Mouse (Mus musculus): Measurements from ENCODE around the gene Tlr5. TPM values are rescaled to one million over a fixed set of nuclear protein-coding genes. Genes with fewer than 3 reads are reported as not detected.

The Tlr5 gene
- polyA plus RNA-seq, 1 experiment: 1.5 TPM

DNA sequence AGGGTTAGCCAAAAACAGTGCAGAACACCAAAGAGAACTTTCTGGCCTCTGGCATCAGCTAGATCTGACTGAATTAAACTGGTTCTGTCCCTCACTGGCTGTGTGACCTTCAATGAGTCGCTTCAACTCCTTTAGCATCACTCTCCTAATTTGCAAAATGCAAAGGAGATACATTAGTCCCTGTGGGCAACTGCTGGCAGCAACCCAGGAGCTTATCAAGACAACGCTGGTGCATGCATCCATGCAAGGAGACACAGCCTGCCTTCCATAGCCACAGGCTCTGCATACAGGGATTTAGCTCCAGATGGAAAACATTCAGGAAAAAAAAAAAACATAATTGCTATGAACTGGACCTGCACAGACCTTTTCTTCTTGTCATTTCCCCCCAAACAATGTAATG is 42.0 kb upstream of the Tlr5 start:
- Histone ChIP-seq H3K36me3 (ENCODE audit: control insufficient read depth, insufficient read depth, low read length, poor library complexity, severe bottlenecking) (no peaks in the 10 kb centered on the region), H3K27me3 (ENCODE audit: control insufficient read depth, insufficient read depth, low read length, poor library complexity, severe bottlenecking) (no peaks in the 10 kb centered on the region; the same call in 1 of the 2 replicates), H3K9me3 (replicated peaks; ENCODE audit: control insufficient read depth, insufficient read depth, low read length, poor library complexity, severe bottlenecking) (peaks cover 3% of the 10 kb centered on the region; the same call in 1 of the 2 replicates), H3K9ac (ENCODE audit: low read depth, poor library complexity, severe bottlenecking) (no peak overlapping the region), H3K4me1 (ENCODE audit: control insufficient read depth, insufficient read depth, low read length) (no peaks in the 10 kb centered on the region), H3K27ac (ENCODE audit: insufficient read depth, low read length) (no peak overlapping the region), H3K4me3 (ENCODE audit: low read depth, low read length) (no peak overlapping the region)
- TF ChIP-seq CTCF (IDR thresholded peaks at IDR 0.05; ENCODE audit: low read depth, low read length) (no peak), POLR2A (IDR thresholded peaks at IDR 0.05; ENCODE audit: insufficient read depth, low read length) (no peak), EP300 (IDR thresholded peaks at IDR 0.05; ENCODE audit: insufficient read depth, low read depth, low read length) (no peak)

DNA sequence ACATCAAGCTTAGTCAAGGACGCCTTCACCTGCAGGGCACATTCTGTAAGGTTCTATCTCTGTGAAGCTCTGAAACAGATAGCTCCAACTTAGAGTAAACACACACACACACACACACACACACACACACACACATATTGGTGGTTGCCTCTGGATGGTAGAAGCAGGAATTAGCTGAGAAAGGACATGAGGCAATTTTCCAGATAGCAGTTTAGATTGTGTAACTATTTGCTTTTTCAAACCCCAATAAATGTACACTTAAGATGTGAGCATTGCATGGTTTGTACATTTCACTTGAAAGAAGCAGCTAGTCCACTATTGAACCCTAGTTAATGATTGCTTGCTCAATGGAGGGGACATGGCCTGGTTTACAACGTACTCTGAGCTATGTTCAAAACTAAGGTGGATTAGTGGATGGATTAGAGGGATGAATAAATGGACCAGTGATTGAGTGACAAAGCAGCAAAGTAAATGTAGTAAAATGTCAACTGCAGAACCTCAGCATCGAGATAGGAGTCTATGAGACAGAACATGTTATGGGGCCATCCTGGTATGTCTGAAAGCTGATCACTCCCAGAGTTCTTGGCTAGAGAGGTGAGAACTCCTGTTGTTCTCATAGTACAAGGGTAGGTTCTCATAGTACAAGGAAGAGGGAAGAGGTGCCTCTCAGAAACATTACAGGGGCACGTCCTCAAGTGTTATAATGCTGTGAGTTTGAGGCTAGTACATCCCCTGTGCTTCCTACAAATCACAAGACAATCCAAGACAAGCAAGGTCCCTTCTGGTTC is 40.3 kb upstream of the Tlr5 start:
- no peak overlapping the region for H3K4me3 ChIP-seq (ENCODE audit: low read depth, low read length)
- H3K36me3 ChIP-seq (ENCODE audit: control insufficient read depth, insufficient read depth, low read length, poor library complexity, severe bottlenecking): no peaks in the 10 kb centered on the region
- H3K9ac ChIP-seq (ENCODE audit: low read depth, poor library complexity, severe bottlenecking): no peak overlapping the region
- H3K27ac ChIP-seq (ENCODE audit: insufficient read depth, low read length): no peak overlapping the region
- TF ChIP-seq CTCF (IDR thresholded peaks at IDR 0.05; ENCODE audit: low read depth, low read length) (no peak), EP300 (IDR thresholded peaks at IDR 0.05; ENCODE audit: insufficient read depth, low read depth, low read length) (no peak), POLR2A (IDR thresholded peaks at IDR 0.05; ENCODE audit: insufficient read depth, low read length) (no peak)
- no peaks in the 10 kb centered on the region for H3K4me1 ChIP-seq (ENCODE audit: control insufficient read depth, insufficient read depth, low read length)
- peaks cover 3% of the 10 kb centered on the region; the same call in 1 of the 2 replicates for H3K9me3 ChIP-seq (replicated peaks; ENCODE audit: control insufficient read depth, insufficient read depth, low read length, poor library complexity, severe bottlenecking)
- no peaks in the 10 kb centered on the region; the same call in 1 of the 2 replicates for H3K27me3 ChIP-seq (ENCODE audit: control insufficient read depth, insufficient read depth, low read length, poor library complexity, severe bottlenecking)

- no peaks in the 10 kb centered on the region for H3K36me3 ChIP-seq (ENCODE audit: control insufficient read depth, insufficient read depth, low read length, poor library complexity, severe bottlenecking)
- no peaks in the 10 kb centered on the region for H3K4me1 ChIP-seq (ENCODE audit: control insufficient read depth, insufficient read depth, low read length)
Observed at GRCm38 (mm10) chr1:182916166-182916565, 38.4 kb upstream of the Tlr5 start.

DNA sequence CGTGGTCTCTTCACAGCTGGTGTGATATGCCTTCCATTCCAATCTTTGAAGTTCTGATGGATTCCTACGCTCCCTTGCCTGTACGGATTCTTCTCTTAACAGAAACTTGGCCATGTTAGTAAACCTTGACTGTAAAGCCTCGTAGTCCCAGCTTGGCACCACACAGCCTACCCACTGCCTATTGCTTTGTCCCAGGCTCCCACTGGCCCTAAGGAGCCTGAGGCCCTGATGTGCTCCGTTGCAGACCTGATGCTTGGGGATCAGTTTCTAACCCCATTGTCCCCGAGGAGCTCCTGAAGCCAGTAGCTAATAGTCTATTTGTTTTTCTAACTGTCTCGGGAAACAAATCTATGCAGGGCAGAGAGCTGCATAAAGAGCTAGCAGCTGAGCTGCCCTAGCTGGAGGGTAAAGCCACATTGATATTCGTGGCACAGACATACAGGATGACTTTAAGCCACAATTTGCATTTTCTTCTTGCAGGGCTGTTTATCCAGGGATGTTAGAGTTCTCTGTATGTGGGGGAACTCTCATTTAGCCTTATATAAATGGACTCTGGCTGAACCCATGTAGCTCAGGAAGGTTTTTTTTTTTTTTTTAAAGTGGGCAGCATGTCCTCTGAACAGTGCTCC is 35.8 kb upstream of the Tlr5 start:
- Histone ChIP-seq H3K27ac (ENCODE audit: insufficient read depth, low read length) (no peak overlapping the region), H3K4me1 (ENCODE audit: control insufficient read depth, insufficient read depth, low read length) (no peaks in the 10 kb centered on the region), H3K36me3 (ENCODE audit: control insufficient read depth, insufficient read depth, low read length, poor library complexity, severe bottlenecking) (no peaks in the 10 kb centered on the region), H3K27me3 (ENCODE audit: control insufficient read depth, insufficient read depth, low read length, poor library complexity, severe bottlenecking) (no peaks in the 10 kb centered on the region; the same call in none of the 2 replicates), H3K9me3 (replicated peaks; ENCODE audit: control insufficient read depth, insufficient read depth, low read length, poor library complexity, severe bottlenecking) (no peaks in the 10 kb centered on the region), H3K9ac (ENCODE audit: low read depth, poor library complexity, severe bottlenecking) (no peak overlapping the region), H3K4me3 (ENCODE audit: low read depth, low read length) (no peak overlapping the region)
- TF ChIP-seq EP300 (IDR thresholded peaks at IDR 0.05; ENCODE audit: insufficient read depth, low read depth, low read length): no peak
- no peak for TF ChIP-seq CTCF (IDR thresholded peaks at IDR 0.05; ENCODE audit: low read depth, low read length)

More at GRCm38 (mm10) chr1:182916166-182916565, 38.4 kb upstream of the Tlr5 start:
- TF ChIP-seq POLR2A (IDR thresholded peaks at IDR 0.05; ENCODE audit: insufficient read depth, low read length): no peak
- TF ChIP-seq CTCF (IDR thresholded peaks at IDR 0.05; ENCODE audit: low read depth, low read length): no peak
- TF ChIP-seq EP300 (IDR thresholded peaks at IDR 0.05; ENCODE audit: insufficient read depth, low read depth, low read length): no peak
- H3K9ac ChIP-seq (ENCODE audit: low read depth, poor library complexity, severe bottlenecking): no peak overlapping the region
- H3K27me3 ChIP-seq (ENCODE audit: control insufficient read depth, insufficient read depth, low read length, poor library complexity, severe bottlenecking): no peaks in the 10 kb centered on the region; the same call in none of the 2 replicates
- H3K4me3 ChIP-seq (ENCODE audit: low read depth, low read length): no peak overlapping the region
- H3K9me3 ChIP-seq (replicated peaks; ENCODE audit: control insufficient read depth, insufficient read depth, low read length, poor library complexity, severe bottlenecking): no peaks in the 10 kb centered on the region; the same call in 1 of the 2 replicates
- H3K27ac ChIP-seq (ENCODE audit: insufficient read depth, low read length): no peak overlapping the region

DNA sequence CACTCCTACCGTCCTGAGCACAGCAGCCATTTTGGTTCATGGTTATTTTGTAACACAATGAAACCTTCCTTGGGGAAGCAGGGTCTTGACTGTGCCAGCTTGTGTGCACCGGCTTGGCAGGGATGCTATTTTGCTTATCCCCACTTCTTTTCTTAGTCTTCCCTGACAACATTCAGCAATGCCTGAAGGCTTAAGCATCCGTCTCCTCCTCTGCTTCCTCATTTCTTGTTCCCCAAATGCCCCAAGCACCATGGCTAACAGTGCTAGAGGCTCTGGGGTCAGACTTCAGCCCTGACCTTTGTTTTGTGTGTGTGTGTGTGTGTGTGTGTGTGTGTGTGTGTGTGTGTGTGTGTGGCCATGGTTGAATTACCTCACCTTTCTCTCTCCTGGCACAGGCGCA is 31.8 kb upstream of the Tlr5 start:
- no peaks in the 10 kb centered on the region for H3K9me3 ChIP-seq (replicated peaks; ENCODE audit: control insufficient read depth, insufficient read depth, low read length, poor library complexity, severe bottlenecking)
- TF ChIP-seq CTCF (IDR thresholded peaks at IDR 0.05; ENCODE audit: low read depth, low read length) (no peak), POLR2A (IDR thresholded peaks at IDR 0.05; ENCODE audit: insufficient read depth, low read length) (no peak), EP300 (IDR thresholded peaks at IDR 0.05; ENCODE audit: insufficient read depth, low read depth, low read length) (no peak)

DNA sequence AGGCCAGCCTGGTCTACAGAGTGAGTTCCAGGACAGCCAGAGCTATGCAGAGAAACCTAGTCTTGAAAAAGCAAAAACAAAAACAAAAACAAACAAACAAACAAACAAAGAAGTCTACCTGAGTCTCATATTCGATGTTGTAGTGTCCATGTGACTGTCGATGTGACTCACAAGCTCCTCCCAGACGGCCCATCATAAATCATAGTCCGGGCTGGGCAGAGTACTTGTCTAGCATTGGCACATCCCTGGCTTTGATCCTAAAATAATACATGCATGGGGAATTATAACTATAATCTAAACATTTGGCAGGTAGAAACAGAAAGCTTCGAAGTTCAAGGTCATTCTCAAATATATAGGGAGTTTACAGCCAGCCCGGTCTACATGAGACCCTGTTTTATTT is 28.1 kb upstream of the Tlr5 start:
- Histone ChIP-seq H3K4me1 (ENCODE audit: control insufficient read depth, insufficient read depth, low read length) (no peaks in the 10 kb centered on the region), H3K9me3 (replicated peaks; ENCODE audit: control insufficient read depth, insufficient read depth, low read length, poor library complexity, severe bottlenecking) (no peaks in the 10 kb centered on the region), H3K4me3 (ENCODE audit: low read depth, low read length) (no peak overlapping the region), H3K36me3 (ENCODE audit: control insufficient read depth, insufficient read depth, low read length, poor library complexity, severe bottlenecking) (no peaks in the 10 kb centered on the region), H3K9ac (ENCODE audit: low read depth, poor library complexity, severe bottlenecking) (no peak overlapping the region), H3K27ac (ENCODE audit: insufficient read depth, low read length) (no peak overlapping the region), H3K27me3 (ENCODE audit: control insufficient read depth, insufficient read depth, low read length, poor library complexity, severe bottlenecking) (no peaks in the 10 kb centered on the region)
- TF ChIP-seq POLR2A (IDR thresholded peaks at IDR 0.05; ENCODE audit: insufficient read depth, low read length): no peak
- TF ChIP-seq EP300 (IDR thresholded peaks at IDR 0.05; ENCODE audit: insufficient read depth, low read depth, low read length): no peak
- TF ChIP-seq CTCF (IDR thresholded peaks at IDR 0.05; ENCODE audit: low read depth, low read length): no peak

More for the DNA sequence above, 31.8 kb upstream of the Tlr5 start:
- Histone ChIP-seq H3K27me3 (ENCODE audit: control insufficient read depth, insufficient read depth, low read length, poor library complexity, severe bottlenecking) (no peaks in the 10 kb centered on the region; the same call in 1 of the 2 replicates), H3K36me3 (ENCODE audit: control insufficient read depth, insufficient read depth, low read length, poor library complexity, severe bottlenecking) (no peaks in the 10 kb centered on the region), H3K4me3 (ENCODE audit: low read depth, low read length) (no peak overlapping the region), H3K4me1 (ENCODE audit: control insufficient read depth, insufficient read depth, low read length) (no peaks in the 10 kb centered on the region), H3K9ac (ENCODE audit: low read depth, poor library complexity, severe bottlenecking) (no peak overlapping the region), H3K27ac (ENCODE audit: insufficient read depth, low read length) (no peak overlapping the region)
